Mouse (Mus musculus) heart, postnatal 0 days (tissue): Measurements from ENCODE around the gene Pth1r.

ENCODE experiments used
- CTCF ChIP-seq: IDR thresholded peaks from 2 replicates; pipeline ENCODE4 v1.5.1; 2016; ENCODE audit warnings: antibody characterized with exemption, control low read depth, low read depth
- EP300 ChIP-seq: IDR thresholded peaks from 2 replicates; pipeline ENCODE4 v1.6.1; 2016; ENCODE audit warnings: antibody characterized with exemption, low read depth

- no peak for TF ChIP-seq CTCF
- no peak for TF ChIP-seq EP300
Measured at GRCm38 (mm10) chr9:110742295-110742950, 4.5 kb downstream of the Pth1r start.
